Mouse (Mus musculus): ENCODE data around the gene Mcu. TPM values are rescaled to one million over a fixed set of nuclear protein-coding genes. Genes with fewer than 3 reads are reported as not detected.
A peak's percentile ranks its signal among the peaks of the same experiment; 100 is the strongest.

Gene Mcu
- total and polyA plus RNA-seq, 2 experiments from 2014 or later = 13.0 to 20.5 TPM

DNA sequence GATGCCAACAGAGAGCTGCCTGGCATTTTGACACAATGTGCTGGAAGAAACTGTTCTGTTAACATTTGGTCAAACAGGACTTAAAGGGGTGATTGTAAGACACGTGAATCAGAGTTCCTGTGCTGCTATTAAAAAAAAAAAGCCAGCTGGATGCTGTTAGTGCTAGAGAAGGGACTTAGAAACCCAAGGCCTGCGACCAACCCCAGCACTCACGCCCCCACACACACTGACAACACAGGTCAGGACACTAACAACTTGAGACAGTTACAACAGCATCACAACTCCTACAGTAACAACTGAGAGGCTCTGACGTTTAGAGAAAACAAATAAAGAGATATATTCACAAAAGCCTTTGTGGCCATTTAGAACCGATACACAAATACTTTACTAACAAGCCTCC, 40.2 kb downstream of the Mcu start:
- WGBS = 50% methylated on average over 5 of the region's 5 CpGs

DNA sequence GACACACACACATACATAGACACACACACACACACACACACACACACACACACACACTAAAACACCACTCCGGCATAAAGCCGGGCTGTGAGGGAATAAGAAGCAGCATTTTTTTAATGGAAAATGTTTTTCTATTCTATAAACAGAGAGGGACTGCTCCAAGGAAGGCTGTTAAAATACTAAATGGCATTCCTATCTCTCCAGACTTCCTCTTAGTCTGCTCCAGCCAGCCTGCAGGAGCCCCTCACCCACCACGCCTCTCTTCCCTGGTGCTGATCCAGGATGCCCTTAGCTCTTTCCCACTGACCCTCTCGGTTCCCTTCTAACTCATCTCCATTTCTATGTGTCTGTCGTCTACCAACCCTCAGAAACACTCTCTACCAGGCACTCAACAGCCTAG, 44.5 kb downstream of the Mcu start:
- no peak for ATAC-seq (ENCODE audit: insufficient read depth, low read depth)
- Histone ChIP-seq H3K4me1 (ENCODE audit: control insufficient read depth, insufficient read depth) (no peaks in the 10 kb centered on the region), H3K27ac (ENCODE audit: low read depth) (peak overlapping the region; percentile 47), H3K27me3 (ENCODE audit: control insufficient read depth, insufficient read depth, low read length) (no peaks in the 10 kb centered on the region), H3K36me3 (replicated peaks; ENCODE audit: control insufficient read depth, insufficient read depth, low read length) (no peaks in the 10 kb centered on the region), H3K4me2 (ENCODE audit: low read depth, low read length) (no peak overlapping the region), H3K9ac (replicated peaks; ENCODE audit: low read depth, low read length) (no peak overlapping the region), H3K9me3 (replicated peaks; ENCODE audit: control insufficient read depth, low read length) (peaks cover 17% of the 10 kb centered on the region), H3K4me3 (ENCODE audit: low read depth, low read length) (no peak overlapping the region)
- no peak for TF ChIP-seq CTCF (IDR thresholded peaks at IDR 0.05; ENCODE audit: low read depth)
- WGBS = 78% methylated on average over 5 of the region's 5 CpGs
- no peak for DNase-seq (ENCODE audit: low spot score)

More for the DNA sequence above, 40.2 kb downstream of the Mcu start:
- ATAC-seq (ENCODE audit: insufficient read depth, low read depth) (no peak), DNase-seq (ENCODE audit: low spot score) (no peak)
- Histone ChIP-seq H3K9me3 (replicated peaks; ENCODE audit: control insufficient read depth, low read length) (peaks cover 17% of the 10 kb centered on the region), H3K27ac (ENCODE audit: low read depth) (peak overlapping the region; percentile 76; the same call in 1 of the 2 replicates), H3K9ac (replicated peaks; ENCODE audit: low read depth, low read length) (no peak overlapping the region), H3K4me3 (ENCODE audit: low read depth, low read length) (no peak overlapping the region), H3K4me1 (ENCODE audit: control insufficient read depth, insufficient read depth) (no peaks in the 10 kb centered on the region; the same call in 1 of the 2 replicates), H3K27me3 (ENCODE audit: control insufficient read depth, insufficient read depth, low read length) (no peaks in the 10 kb centered on the region), H3K36me3 (replicated peaks; ENCODE audit: control insufficient read depth, insufficient read depth, low read length) (no peaks in the 10 kb centered on the region), H3K4me2 (ENCODE audit: low read depth, low read length) (no peak overlapping the region)
- TF ChIP-seq EP300 (IDR thresholded peaks at IDR 0.05; ENCODE audit: low read depth) (no peak), CTCF (IDR thresholded peaks at IDR 0.05; ENCODE audit: low read depth) (no peak)

DNA sequence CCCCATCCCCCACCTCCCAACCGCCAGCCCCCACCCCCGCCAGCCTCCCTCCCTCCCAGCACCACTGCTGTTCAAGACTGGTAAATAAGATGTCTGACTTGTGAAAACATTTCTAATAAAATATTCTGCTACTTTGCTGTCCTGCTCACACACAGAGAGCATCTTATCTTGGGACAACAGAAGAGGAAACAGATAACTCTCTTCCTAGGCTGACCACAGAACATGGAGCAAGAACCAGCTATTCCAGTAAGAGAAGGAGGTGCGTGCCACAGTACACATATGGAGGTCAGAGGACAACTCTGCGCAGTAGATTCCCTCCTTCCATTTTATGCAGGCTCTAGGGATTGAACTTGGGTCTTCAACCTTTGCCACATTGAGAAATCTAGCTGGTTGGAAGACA, 45.2 kb downstream of the Mcu start:
- Histone ChIP-seq H3K4me1 (ENCODE audit: control insufficient read depth, insufficient read depth) (no peaks in the 10 kb centered on the region), H3K36me3 (replicated peaks; ENCODE audit: control insufficient read depth, insufficient read depth, low read length) (no peaks in the 10 kb centered on the region), H3K4me3 (ENCODE audit: low read depth, low read length) (no peak overlapping the region), H3K9me3 (replicated peaks; ENCODE audit: control insufficient read depth, low read length) (peaks cover 17% of the 10 kb centered on the region), H3K27ac (ENCODE audit: low read depth) (peak overlapping the region; percentile 47), H3K4me2 (ENCODE audit: low read depth, low read length) (no peak overlapping the region), H3K27me3 (ENCODE audit: control insufficient read depth, insufficient read depth, low read length) (no peaks in the 10 kb centered on the region), H3K9ac (replicated peaks; ENCODE audit: low read depth, low read length) (no peak overlapping the region)
- peak; percentile 16 for DNase-seq (ENCODE audit: low spot score)
- TF ChIP-seq EP300 (IDR thresholded peaks at IDR 0.05; ENCODE audit: low read depth) = 0 out of 2 replicates have a peak, but pooled peaks have one; percentile 32
- no peak for TF ChIP-seq CTCF (IDR thresholded peaks at IDR 0.05; ENCODE audit: low read depth)
- 65% methylated on average over 4 of the region's 4 CpGs for WGBS
- peak; percentile 64 for ATAC-seq (ENCODE audit: insufficient read depth, low read depth)

- peaks cover 17% of the 10 kb centered on the region for H3K9me3 ChIP-seq (replicated peaks; ENCODE audit: control insufficient read depth, low read length)
- H3K27ac ChIP-seq (ENCODE audit: low read depth) = peak overlapping the region; percentile 47
- H3K4me1 ChIP-seq (ENCODE audit: control insufficient read depth, insufficient read depth) = no peaks in the 10 kb centered on the region
- no peak for DNase-seq (ENCODE audit: low spot score)
- H3K4me2 ChIP-seq (ENCODE audit: low read depth, low read length) = no peak overlapping the region
- H3K9ac ChIP-seq (replicated peaks; ENCODE audit: low read depth, low read length) = no peak overlapping the region
- no peak for ATAC-seq (ENCODE audit: insufficient read depth, low read depth)
- 57% methylated on average over 2 of the region's 2 CpGs for WGBS
- H3K36me3 ChIP-seq (replicated peaks; ENCODE audit: control insufficient read depth, insufficient read depth, low read length) = no peaks in the 10 kb centered on the region
- H3K4me3 ChIP-seq (ENCODE audit: low read depth, low read length) = no peak overlapping the region
- H3K27me3 ChIP-seq (ENCODE audit: control insufficient read depth, insufficient read depth, low read length) = no peaks in the 10 kb centered on the region
- TF ChIP-seq CTCF (IDR thresholded peaks at IDR 0.05; ENCODE audit: low read depth) (no peak), EP300 (IDR thresholded peaks at IDR 0.05; ENCODE audit: low read depth) (no peak)
Measured at GRCm38 (mm10) chr10:59570780-59571179, 45.7 kb downstream of the Mcu start.

DNA sequence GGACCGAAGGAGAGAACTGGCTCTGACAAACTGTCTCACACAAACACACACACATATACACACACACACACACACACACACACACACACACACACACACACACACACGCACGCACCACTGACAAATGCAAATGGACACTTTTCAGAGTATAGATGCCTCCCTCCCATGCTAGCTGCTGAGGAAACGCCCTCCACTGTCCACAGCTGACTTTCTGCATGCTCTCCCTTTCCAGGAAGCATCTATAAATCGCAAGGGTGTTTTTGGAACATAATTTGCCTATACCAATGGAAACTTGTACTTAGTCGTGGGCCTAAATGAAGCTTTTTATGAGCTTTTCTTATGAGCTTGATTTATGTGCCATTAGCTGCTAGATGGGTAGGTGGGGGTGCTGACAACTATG, 46.1 kb downstream of the Mcu start:
- H3K4me2 ChIP-seq (ENCODE audit: low read depth, low read length) = no peak overlapping the region
- no peaks in the 10 kb centered on the region for H3K36me3 ChIP-seq (replicated peaks; ENCODE audit: control insufficient read depth, insufficient read depth, low read length)
- H3K27ac ChIP-seq (ENCODE audit: low read depth) = peak overlapping the region; percentile 12; the same call in 1 of the 2 replicates
- no peaks in the 10 kb centered on the region for H3K4me1 ChIP-seq (ENCODE audit: control insufficient read depth, insufficient read depth)
- no peaks in the 10 kb centered on the region for H3K27me3 ChIP-seq (ENCODE audit: control insufficient read depth, insufficient read depth, low read length)
- no peak for DNase-seq (ENCODE audit: low spot score)
- 70% methylated on average over 4 of the region's 6 CpGs for WGBS
- TF ChIP-seq EP300 (IDR thresholded peaks at IDR 0.05; ENCODE audit: low read depth) (no peak), CTCF (IDR thresholded peaks at IDR 0.05; ENCODE audit: low read depth) (0 out of 2 replicates have a peak, but pooled peaks have one; percentile 1)
- no peak overlapping the region for H3K4me3 ChIP-seq (ENCODE audit: low read depth, low read length)
- peaks cover 17% of the 10 kb centered on the region for H3K9me3 ChIP-seq (replicated peaks; ENCODE audit: control insufficient read depth, low read length)
- ATAC-seq (ENCODE audit: insufficient read depth, low read depth) = no peak
- H3K9ac ChIP-seq (replicated peaks; ENCODE audit: low read depth, low read length) = no peak overlapping the region

GRCm38 (mm10) chr10:59569481-59569869, 47.0 kb downstream of the Mcu start:
- TF ChIP-seq CTCF (IDR thresholded peaks at IDR 0.05; ENCODE audit: low read depth) (no peak), EP300 (IDR thresholded peaks at IDR 0.05; ENCODE audit: low read depth) (no peak)
- no peak for DNase-seq (ENCODE audit: low spot score)
- Histone ChIP-seq H3K27ac (ENCODE audit: low read depth) (no peak overlapping the region), H3K4me1 (ENCODE audit: control insufficient read depth, insufficient read depth) (no peaks in the 10 kb centered on the region), H3K36me3 (replicated peaks; ENCODE audit: control insufficient read depth, insufficient read depth, low read length) (no peaks in the 10 kb centered on the region), H3K9me3 (replicated peaks; ENCODE audit: control insufficient read depth, low read length) (peaks cover 17% of the 10 kb centered on the region), H3K4me2 (ENCODE audit: low read depth, low read length) (no peak overlapping the region), H3K9ac (replicated peaks; ENCODE audit: low read depth, low read length) (no peak overlapping the region), H3K27me3 (ENCODE audit: control insufficient read depth, insufficient read depth, low read length) (no peaks in the 10 kb centered on the region), H3K4me3 (ENCODE audit: low read depth, low read length) (no peak overlapping the region)
- no peak for ATAC-seq (ENCODE audit: insufficient read depth, low read depth)
- WGBS = 93% methylated on average over 1 of the region's 1 CpGs

Measured in heart, postnatal 0 days (tissue).